Mouse (Mus musculus): Measurements from ENCODE around the gene Arhgef6. TPM values are rescaled to one million over a fixed set of nuclear protein-coding genes. Genes with fewer than 3 reads are reported as not detected.

The Arhgef6 gene
- total RNA-seq, 2 experiments from 2014 or later = 14.6 to 16.2 TPM

DNA sequence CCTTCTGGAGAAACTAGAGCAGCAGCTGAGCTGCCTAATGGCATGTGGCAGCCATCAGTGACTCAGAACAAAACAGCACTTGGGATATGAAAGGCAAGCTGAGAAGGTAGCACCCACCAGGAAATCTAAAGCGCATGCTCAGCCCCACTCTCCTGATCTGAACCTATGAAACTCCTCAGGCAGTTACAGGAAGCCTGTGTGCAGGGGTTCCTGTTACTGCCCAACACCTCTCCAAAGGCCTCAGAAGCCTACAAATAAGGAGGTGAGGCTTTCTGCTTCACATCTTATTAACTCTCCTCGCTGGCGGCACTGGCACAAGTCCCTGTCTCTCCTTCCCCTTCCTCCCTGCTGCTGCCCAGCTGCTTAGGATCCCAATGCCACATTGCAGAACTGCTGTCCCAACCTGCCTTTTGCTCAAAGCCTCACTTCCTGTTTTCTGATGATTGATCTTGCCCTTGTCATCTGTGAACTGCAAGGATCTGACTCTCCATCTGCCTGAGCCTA, 33.7 kb downstream of the Arhgef6 start:
- DNase-seq (ENCODE audit: low spot score in 2 of 2) = no peak

DNA sequence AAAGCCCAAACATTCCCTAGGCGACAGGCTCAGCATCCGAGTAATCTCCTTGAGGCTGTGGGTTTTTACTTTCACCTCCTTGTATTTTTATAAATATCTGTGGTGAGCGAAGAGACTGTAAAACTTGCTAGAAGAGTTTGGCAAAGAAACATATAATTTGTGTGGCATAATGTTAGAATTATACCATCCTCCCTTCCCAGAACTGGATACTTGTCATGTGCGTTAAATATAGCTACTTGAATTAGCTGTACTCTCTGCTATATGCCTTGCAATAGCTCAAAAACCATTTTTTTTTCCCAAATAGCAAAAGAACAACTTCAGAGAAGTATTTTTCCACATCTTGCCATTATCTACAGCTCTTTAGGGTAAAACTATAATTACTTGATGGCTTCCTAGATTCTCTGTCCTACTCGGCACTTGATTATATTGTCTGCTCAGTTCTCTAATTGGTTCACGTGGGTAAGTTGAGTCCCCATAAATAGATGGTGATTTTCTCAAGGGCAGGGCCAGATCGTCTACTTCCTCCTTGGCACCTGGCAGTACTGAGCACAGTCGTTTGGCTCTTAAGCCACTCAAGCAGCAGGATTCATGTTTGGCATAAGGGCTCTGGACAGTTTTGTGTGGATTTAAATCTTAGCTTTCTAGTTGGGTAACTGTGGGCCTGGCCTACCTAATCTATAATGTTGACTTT, 35.2 kb downstream of the Arhgef6 start:
- DNase-seq (ENCODE audit: low spot score in 2 of 2) = no peak

DNA sequence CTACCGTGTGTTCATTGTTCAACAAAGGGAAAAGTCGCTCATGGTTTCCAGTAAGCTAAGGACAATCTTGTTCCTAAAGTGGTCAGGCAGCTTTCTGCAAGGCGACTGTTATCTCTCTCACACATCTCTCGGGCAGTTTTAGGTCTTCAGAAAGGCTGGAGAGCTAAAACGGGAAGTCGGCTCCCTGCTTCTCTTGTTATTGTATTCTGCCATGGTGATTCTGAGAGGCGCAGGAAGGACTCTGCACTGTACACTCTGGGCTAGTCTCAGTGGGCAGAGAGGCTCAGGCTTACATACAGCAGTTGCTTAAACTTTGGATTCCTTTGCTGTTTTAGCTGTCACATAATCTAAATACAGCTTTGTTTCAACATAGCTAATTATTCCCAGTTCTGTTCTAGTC, 39.6 kb downstream of the Arhgef6 start:
- no peak for DNase-seq (ENCODE audit: low spot score in 2 of 2)

DNA sequence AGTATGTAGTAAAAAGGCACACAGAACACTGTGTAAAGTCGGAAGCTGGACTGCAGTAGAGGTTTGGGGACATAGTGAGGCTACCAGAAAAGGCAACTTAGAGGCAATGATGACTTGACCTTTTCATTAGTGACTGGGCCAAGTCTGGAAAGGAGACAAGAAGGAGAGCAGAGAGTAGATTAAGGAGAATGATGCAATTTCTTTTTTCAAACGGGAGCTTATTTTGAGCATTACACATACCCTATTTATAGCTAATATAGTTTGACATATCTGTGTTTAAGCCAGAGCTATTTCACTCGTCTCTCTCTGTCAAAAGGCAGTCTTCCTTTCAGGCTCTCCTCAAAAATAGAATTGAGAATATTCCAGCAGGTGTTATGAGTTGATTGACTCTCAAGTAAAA, 50.1 kb downstream of the Arhgef6 start:
- no peak for DNase-seq (ENCODE audit: low spot score in 2 of 2)

DNA sequence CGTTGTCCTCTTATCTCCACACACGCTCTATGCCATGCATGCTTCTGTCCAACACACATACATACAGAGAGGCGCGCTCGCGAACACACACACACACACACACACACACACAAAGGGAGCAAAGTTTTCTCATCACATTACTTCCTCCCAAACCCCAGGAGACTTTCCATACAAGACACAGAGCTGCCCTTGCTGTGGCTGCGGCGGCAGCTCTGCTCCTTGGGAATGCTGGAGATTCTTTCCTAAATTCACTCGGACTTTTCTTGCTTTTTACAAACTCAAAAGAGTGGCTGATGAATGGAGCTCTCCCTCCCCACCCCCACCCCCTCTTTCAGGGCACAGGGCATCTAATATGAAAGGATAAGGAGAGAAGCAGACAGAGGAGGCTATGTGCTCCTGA, 52.2 kb downstream of the Arhgef6 start:
- DNase-seq (ENCODE audit: low spot score in 2 of 2) = no peak

DNA sequence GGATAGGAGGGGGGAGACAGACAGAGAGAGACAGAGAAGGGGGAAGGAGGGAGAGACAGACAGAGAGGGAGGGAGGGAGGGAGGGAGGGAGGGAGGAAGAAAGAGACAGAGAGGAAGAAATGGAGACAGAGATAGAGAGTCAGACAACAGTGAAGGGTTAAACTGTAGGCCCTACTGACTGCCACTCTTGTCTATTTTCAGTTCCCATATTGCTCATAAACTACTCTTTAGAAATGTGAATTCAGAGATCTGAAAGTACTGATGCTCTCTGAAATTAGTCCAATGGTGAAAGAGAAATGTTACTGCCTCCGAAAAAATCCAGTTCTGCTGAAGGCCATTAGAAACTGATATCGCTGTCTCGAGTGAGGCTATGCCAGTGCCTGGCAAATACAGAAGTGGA, 56.3 kb downstream of the Arhgef6 start:
- no peak for DNase-seq (ENCODE audit: low spot score in 2 of 2)

DNA sequence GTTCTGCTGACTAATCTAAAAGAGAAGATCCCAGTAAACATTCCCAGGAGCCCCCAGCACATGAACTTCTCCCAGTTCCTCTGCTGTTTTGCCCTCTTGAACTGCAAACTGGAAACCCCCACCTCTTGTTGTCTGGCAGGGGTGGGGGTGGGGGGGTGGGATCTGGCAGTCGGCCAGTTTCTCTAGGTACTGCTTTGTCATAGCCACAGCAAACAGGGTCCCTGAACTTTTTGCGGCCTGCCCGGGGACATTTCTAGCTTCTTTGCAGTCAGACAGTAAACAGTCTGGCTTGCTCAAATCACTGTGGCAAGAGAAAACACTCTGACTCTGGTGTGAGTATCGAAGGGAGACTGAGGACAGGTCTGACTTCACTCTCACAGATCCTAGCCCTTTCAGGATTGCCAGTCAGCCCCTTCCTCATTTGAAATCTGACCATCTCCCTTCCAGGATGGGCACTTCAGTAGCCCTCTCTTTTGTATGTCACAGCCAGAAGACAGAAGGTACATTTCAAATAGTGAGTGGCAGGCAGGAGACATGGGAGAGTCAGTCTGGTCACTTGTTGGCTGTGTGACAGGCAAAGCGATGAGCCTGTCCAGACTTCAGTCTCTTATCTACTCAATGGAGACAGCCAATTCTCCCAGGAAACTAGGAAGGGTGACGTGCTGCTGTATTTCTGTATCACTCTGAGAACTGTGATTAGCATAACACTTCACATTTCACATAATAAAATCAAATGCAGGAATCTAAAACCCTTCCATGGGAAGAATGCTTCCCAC, 60.8 kb downstream of the Arhgef6 start:
- no peak for DNase-seq (ENCODE audit: low spot score in 2 of 2)

DNA sequence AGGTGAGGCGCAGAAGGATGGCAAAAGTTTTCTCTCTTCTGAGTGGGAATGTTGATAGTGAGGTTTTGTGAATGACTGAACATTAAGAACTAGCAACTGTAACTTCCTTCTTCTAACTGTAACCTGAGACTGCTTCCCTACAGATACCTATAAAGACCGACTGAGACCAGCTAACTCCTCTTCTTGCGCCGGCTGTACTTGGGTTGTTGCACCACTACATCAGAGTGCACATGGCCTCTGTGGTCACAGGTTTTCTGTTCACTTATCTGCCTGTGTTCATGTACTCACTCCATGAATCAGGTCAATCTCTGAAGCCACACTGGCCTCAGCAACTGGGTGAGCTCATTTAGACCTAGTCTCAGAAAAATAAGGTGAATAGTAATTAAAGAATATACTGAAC, 75.0 kb downstream of the Arhgef6 start:
- DNase-seq (ENCODE audit: low spot score in 2 of 2) = no peak

DNA sequence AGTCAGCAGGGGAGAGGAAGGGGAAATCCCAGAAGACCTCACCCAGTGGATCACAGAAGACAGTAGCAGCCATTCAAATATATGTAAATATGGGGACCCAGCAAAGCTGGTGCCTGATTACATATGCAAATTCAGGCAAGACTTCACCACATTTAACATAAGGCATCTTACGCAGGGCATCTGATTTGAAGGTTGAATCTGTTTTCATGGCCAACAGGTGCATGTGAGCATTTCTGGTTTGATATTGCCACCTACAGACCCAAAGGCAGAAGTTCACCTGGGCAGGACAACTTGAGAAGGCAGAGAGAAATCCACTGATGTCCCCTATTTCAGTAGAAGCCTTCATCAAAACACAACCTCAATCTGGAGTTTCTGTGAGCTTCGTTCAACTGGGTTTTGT, 77.8 kb downstream of the Arhgef6 start:
- peak in 1 of 2 experiments; percentile 4 for DNase-seq (ENCODE audit: low spot score in 2 of 2)

DNA sequence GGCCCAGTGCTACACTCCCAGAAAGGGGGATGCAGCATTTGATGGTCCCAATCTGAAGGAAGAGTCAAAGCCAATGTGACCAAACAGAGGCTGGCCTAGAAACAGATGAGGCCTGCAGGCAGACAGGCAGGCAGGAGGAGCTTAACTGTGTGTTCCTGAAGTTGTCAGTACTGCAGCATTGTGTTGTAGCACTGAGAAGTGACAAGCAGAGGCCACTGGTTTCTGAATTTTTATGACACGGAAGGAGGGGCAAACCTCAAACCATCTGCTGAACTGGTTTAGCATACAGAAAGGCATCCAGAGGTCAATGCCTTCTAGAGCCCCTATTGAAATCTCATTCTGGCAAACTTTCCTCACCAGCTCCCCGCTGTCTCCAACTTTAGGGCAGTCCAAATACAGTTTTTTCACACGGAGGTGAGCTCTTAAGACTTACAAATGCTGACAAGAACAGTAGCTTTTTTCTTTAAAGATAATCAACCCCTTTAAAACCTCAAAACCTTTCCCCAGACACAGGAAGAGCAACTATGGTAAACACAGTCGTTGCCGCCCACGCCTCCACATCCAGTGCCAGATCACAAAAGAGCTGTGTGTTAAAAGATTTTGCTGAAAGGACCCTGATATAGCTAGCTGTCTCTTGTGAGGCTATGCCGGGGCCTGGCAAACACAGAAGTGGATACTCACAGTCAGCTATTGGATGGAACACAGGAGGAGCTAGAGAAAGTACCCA, 85.0 kb downstream of the Arhgef6 start:
- no peak for DNase-seq (ENCODE audit: low spot score in 2 of 2)

DNA sequence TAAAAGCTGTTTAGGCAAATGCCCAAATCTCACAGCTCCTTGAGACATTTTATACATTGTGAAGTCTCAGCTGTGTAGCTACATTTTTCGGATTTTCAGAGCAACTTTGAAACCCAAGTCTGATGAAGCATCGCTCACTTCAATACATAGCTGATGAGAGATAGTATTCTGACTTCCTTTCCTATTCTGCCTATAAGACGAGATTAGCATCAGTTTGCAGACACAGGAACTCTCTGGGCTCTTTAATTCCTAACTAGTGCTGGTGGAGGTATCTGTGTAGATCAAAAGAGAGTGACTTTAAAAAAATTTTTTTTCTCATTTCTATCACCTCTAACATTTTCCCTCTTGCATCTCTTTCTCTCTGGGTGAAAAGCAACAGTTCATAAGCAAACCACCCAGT, 100.0 kb downstream of the Arhgef6 start:
- no peak for DNase-seq (ENCODE audit: low spot score in 2 of 2)

DNA sequence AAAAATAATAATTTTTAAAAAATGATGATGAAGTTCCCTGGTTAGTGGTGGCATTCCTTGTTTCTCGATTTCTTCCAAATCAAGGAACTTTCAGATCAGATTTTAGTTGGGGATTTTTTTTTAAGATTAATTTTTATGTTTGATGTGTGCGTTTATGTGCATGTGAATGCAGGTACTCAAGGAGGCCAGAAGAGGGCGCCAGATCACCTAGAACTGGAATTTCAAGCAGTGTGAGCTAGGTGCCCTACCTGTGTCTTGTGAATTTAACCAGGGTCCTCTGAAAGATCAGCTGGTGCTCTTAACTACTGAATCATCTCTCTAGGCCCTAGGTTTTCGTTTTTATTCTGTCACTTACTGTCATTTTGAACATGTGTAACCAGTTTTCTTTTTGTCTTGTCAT, 102.5 kb downstream of the Arhgef6 start:
- DNase-seq (ENCODE audit: low spot score in 2 of 2) = no peak

DNA sequence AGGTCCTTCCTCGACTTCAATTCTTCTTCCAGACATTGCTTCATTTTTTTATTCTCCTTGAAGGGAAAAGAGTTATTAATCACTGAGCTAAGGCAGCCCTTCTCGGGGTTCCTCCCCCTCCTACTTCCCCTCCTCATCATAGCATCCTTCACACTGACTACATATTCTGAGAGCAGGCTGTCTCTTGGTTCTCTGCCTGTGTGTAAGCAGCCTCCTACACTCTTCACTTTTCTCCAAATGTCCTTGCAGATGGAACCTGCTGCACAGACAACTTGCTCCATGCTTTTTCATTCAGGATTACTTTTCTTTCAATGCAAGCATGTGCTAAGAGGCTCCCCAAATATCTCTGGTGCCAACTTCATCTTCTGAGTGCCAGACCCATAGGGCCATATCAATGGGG, 104.9 kb downstream of the Arhgef6 start:
- DNase-seq (ENCODE audit: low spot score in 2 of 2) = peak in 1 of 2 experiments; percentile 9

DNA sequence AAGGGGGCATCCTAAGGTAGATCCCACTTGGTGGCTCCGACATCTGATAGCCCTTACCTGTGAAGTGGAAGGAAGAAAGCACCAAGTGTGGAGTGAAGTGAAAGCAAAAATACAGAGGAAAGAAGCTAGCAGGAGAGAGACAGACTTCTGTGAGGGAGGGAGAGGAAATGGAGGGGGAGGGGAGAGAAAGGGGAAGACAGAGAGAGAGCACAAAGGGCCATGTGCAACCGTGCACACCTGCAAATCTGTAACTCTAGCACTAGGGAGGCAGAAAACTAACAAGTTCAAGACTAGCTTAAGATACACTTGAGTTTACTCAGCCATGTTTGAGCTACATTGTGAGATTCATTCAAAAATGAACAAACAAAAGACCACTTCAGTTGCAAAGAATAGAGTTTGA, 110.4 kb downstream of the Arhgef6 start:
- no peak for DNase-seq (ENCODE audit: low spot score in 2 of 2)

DNA sequence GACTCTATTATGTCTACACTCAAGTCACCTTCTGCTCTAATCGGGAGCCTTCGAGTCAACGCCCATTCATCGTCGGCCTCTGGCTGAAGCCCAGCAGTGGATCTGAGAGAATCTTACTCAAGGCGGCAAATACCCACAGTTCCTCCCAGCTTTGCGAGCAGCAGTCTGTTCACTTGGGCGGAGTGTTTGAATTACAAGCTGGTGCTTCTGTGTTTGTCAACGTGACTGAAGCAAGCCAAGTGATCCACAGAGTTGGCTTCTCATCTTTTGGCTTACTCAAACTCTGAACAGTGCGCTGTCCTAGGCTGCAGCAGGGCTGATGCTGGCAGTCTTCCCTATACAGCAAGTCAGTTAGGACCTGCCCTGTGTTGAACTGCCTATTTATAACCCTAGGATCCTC, 115.2 kb downstream of the Arhgef6 start:
- DNase-seq (ENCODE audit: low spot score in 2 of 2) = peak; percentile 4 to 8

DNA sequence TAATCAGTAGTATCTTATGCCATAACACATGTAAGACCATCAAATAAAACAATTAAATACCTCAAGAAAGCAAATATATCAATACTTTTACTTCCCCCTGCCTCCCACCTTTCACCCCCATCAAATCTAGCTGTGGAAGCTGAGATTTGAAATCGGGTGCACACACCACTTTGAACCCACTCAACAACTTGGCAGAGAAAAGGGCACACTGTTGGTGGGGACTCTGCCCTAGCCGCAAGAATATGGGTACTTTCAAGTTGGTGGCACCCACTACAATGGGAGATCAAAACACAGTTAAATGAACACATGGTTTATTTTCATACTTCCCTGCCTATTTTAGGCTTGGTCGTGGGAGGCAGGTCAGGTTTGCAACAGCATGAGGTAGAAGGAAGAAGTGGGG, 116.6 kb downstream of the Arhgef6 start:
- DNase-seq (ENCODE audit: low spot score in 2 of 2) = no peak

DNA sequence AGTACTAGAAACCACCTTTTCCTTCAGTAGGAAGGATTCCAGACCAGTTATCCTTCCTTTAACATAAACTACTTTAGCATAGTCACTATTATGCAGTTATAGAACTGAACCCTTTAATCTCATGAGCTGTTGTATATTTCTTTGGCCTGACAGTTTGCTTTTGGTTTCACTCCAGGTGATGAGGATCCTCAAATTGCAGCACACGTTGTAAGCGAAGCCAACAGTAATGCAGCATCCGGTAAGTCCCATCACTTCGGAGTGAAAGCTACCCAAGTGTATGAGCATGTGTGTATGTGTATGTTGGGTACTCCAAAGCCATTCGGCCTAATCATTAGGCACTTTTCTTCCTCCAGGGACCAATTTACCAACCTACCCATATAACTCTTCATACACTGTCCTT, 119.0 kb downstream of the Arhgef6 start:
- no peak for DNase-seq (ENCODE audit: low spot score in 2 of 2)

DNA sequence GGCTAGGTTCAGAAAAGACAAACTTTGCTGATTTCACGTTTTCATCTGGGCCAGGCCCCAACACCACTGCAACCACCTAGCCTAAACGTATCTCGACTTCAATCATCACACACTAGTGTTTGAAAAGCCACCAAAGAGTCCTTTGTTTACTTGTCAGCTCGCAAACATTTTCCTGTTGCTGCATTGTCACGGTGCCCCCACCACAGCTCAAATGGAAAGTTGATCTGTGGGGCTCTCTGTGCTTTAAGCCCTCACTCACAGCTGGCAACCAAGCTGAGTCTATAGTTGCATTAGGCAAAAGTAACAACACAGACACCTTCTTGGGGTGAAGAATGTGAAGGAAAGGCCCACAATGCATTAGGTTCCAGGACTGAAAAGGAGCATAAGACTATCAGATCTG, 122.3 kb downstream of the Arhgef6 start:
- no peak for DNase-seq (ENCODE audit: low spot score in 2 of 2)

DNA sequence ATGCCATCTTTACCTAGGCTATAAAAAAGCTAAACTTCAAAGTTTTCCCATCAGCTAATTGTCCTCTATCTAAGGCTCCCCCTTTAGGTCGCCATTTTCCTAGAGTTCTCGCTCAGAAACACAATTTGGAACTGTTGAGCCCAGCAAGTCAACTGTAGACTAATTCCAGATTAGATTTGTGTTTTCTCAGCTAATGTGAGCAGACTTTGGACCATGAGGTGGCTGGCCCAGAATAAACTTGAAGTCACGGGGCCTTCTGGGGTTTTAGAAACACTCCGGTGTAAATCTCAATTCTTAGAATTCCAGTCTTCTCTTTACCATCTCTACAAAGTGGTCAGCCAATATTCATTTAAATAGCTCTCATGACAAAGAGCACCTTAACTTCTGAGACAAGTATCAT, 123.0 kb downstream of the Arhgef6 start:
- DNase-seq (ENCODE audit: low spot score in 2 of 2) = no peak

DNA sequence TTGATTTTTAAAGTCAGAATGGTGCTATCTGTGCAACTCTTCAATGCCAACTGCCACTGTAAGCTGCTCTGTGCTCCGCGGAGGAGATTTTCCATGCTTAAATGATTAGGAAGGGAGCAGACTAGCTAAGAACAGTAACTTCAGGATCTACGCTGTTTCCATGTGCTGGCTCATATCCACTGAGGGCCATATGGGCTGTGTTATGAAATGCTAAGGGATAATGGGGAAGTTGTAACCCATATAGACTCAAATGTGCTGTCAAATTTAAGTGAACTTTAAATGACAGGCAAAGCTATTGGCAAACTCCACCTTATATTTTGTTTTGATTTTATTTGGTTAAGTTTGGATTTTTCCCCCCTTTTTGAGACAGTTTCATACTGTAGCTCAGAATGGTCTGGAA, 125.7 kb downstream of the Arhgef6 start:
- DNase-seq (ENCODE audit: low spot score in 2 of 2) = no peak

DNA sequence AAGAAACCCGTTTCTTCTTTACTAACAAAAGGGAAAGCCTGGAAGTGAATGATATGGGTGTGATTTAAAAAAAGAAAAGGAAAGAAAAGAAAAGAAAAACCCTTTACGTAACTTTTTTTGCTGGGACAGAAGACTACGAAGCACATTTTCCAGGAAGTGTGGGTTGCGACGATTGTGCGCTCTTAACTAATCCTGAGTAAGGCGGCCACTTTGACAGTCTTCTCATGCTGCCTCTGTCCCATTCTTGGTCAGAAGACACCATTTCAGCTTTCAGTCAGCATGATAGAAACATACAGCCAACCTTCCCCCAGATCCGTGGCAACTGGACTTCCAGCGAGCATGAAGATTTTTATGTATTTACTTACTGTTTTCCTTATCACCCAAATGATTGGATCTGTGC, 126.7 kb downstream of the Arhgef6 start, which contains the start of gene Cd40lg:
Gene Cd40lg (plus strand): TSS at position 268 of the 400 bp plus-strand sequence.
- no peak for DNase-seq (ENCODE audit: low spot score in 2 of 2)

DNA sequence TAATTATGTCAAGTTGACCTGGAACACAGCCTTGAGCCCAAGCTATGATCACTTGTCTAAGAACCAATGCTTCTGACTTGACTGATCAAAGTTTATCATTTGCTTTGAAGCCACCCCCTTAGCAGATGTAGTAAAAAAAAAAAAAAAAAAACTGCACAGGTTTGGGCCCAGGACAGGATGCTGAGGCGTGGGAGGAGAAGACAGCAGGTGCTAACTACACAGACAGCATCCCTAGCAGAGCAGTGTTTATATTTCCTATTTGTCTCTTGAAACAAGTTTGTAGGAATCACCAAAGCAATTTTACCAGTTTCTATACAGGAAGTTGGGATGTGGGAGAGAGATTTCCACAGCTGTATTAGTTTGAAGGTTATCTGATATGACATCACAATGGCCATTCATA, 127.9 kb downstream of the Arhgef6 start:
- no peak for DNase-seq (ENCODE audit: low spot score in 2 of 2)

Data from left cerebral cortex, adult 18-20 months (tissue).